Mouse (Mus musculus) right cerebral cortex, adult 18-20 months (tissue): ENCODE measurements at regions not wholly inside any gene's neighbourhood (a gene's known extent, or its start where the extent isn't known, plus 50 kb on each side); places are given as distances from the start of the nearest gene placed in this dataset.
A peak's percentile ranks its signal among the peaks of the same experiment; 100 is the strongest.

Source experiments
- DNase-seq: peaks from one replicate; pipeline ENCODE4 v3.0.0; 2022; ENCODE audit warnings: mixed read lengths

- DNase-seq = no peak
Observed at GRCm38 (mm10) chr2:128408718-128409117, 182.3 kb upstream of the Spdye4c start.

- peak; percentile 23 for DNase-seq
Observed at GRCm38 (mm10) chr2:128412352-128412751, 178.7 kb upstream of the Spdye4c start.

GRCm38 (mm10) chr2:128412974-128413373 lies 178.0 kb upstream of the Spdye4c start:
- DNase-seq = no peak

GRCm38 (mm10) chr2:128414588-128415240 lies 176.3 kb upstream of the Spdye4c start:
- DNase-seq = no peak

GRCm38 (mm10) chr2:128416416-128416815 lies 174.6 kb upstream of the Spdye4c start:
- no peak for DNase-seq

GRCm38 (mm10) chr2:128418960-128419359 lies 172.0 kb upstream of the Spdye4c start:
- no peak for DNase-seq

- no peak for DNase-seq
Observed at GRCm38 (mm10) chr2:128420406-128420805, 170.6 kb upstream of the Spdye4c start.

GRCm38 (mm10) chr2:128422677-128423076 lies 168.3 kb upstream of the Spdye4c start:
- no peak for DNase-seq

- DNase-seq = no peak
Observed at GRCm38 (mm10) chr2:128424236-128424635, 166.8 kb upstream of the Spdye4c start.

GRCm38 (mm10) chr2:128427181-128427880 lies 163.7 kb upstream of the Spdye4c start:
- DNase-seq = no peak

GRCm38 (mm10) chr2:128428154-128428553 lies 162.9 kb upstream of the Spdye4c start:
- DNase-seq = no peak

- no peak for DNase-seq
Observed at GRCm38 (mm10) chr2:128428651-128429633, 162.1 kb upstream of the Spdye4c start.

GRCm38 (mm10) chr2:128429786-128430185 lies 161.2 kb upstream of the Spdye4c start:
- no peak for DNase-seq

- DNase-seq = no peak
Observed at GRCm38 (mm10) chr2:128430776-128431291, 160.2 kb upstream of the Spdye4c start.

GRCm38 (mm10) chr2:128431751-128432150 lies 159.3 kb upstream of the Spdye4c start:
- DNase-seq = no peak

- no peak for DNase-seq
Observed at GRCm38 (mm10) chr2:128432741-128433140, 158.3 kb upstream of the Spdye4c start.

GRCm38 (mm10) chr2:128433553-128434081 lies 157.4 kb upstream of the Spdye4c start:
- no peak for DNase-seq

GRCm38 (mm10) chr2:128434200-128434977 lies 156.6 kb upstream of the Spdye4c start:
- no peak for DNase-seq

GRCm38 (mm10) chr2:128436378-128436777 lies 154.6 kb upstream of the Spdye4c start:
- no peak for DNase-seq

- DNase-seq = no peak
Observed at GRCm38 (mm10) chr2:128437698-128438097, 153.3 kb upstream of the Spdye4c start.

- no peak for DNase-seq
Observed at GRCm38 (mm10) chr2:128438161-128438822, 152.7 kb upstream of the Spdye4c start.
